Mouse (Mus musculus) CH12.LX (cell line): ENCODE data around the gene Nckap1l. TPM values are rescaled to one million over a fixed set of nuclear protein-coding genes. Genes with fewer than 3 reads are reported as not detected.

Experiments
- DNase-seq: peaks from one replicate; pipeline ENCODE4 v3.0.0-alpha.2; 2013; ENCODE audit errors: extremely low read depth
- H3K27ac ChIP-seq: 2 replicates; pipeline ENCODE4 v1.5.1; 2012; ENCODE audit warnings: low read depth, mild to moderate bottlenecking, control low read depth, moderate library complexity; ENCODE audit not compliant: insufficient read depth
- H3K27me3 ChIP-seq: replicated peaks from 2 replicates; pipeline ENCODE3; 2012; ENCODE audit warnings: inconsistent platforms
- H3K36me3 ChIP-seq, 2 experiments: replicated peaks in 1 of 2; 2 replicates each; pipeline versions ENCODE3 to v1.6.1; 2012; ENCODE audit warnings: inconsistent platforms in 1 of 2, low read length in 1 of 2, mild to moderate bottlenecking in 1 of 2, mixed read lengths in 1 of 2, moderate library complexity in 1 of 2; ENCODE audit not compliant: control insufficient read depth in 1 of 2, insufficient read depth in 1 of 2
- H3K4me1 ChIP-seq, 2 experiments: 2 replicates each; pipeline ENCODE4 v1.6.1; 2012; ENCODE audit warnings: inconsistent platforms in 1 of 2, moderate library complexity in 1 of 2; ENCODE audit not compliant: insufficient read depth in 2 of 2, control insufficient read depth in 1 of 2
- H3K4me2 ChIP-seq: 2 replicates; pipeline ENCODE4 v1.6.1; 2012; ENCODE audit warnings: low read depth, mild to moderate bottlenecking, control low read depth; ENCODE audit not compliant: poor library complexity, insufficient read depth, severe bottlenecking
- H3K4me3 ChIP-seq, 3 experiments: fragments of 150-350 bp in 1 of 3; sonication (generic) in 1 of 3; replicated peaks in 1 of 3; 2 replicates each; pipeline versions ENCODE3 to v1.5.1; 2011 to 2012; ENCODE audit warnings: low read depth in 2 of 3, low read length in 2 of 3, mild to moderate bottlenecking in 2 of 3, moderate library complexity in 2 of 3, control low read depth in 1 of 3, improper control_type of control experiment in 1 of 3, inconsistent platforms in 1 of 3, mixed read lengths in 1 of 3; ENCODE audit not compliant: poor library complexity in 1 of 3
- H3K79me2 ChIP-seq: replicated peaks from 2 replicates; pipeline ENCODE4 v1.6.1; 2012; ENCODE audit warnings: mild to moderate bottlenecking, moderate library complexity; ENCODE audit not compliant: control insufficient read depth, poor library complexity, insufficient read depth, severe bottlenecking; ENCODE audit errors: extremely low read depth
- H3K9ac ChIP-seq: 2 replicates; pipeline ENCODE4 v1.6.1; 2012; ENCODE audit warnings: low read depth, mild to moderate bottlenecking, control low read depth, moderate library complexity; ENCODE audit not compliant: insufficient read depth
- H3K9me3 ChIP-seq: replicated peaks from 2 replicates; pipeline ENCODE3; 2012; ENCODE audit warnings: low read length, inconsistent platforms, mixed read lengths
- CHD2 ChIP-seq: IDR thresholded peaks from 2 replicates; pipeline ENCODE4 v1.6.1; 2011; ENCODE audit warnings: low read length, improper control_type of control experiment
- EP300 ChIP-seq: IDR thresholded peaks from 2 replicates; pipeline ENCODE4 v1.6.1; 2011; ENCODE audit warnings: low read length, improper control_type of control experiment
- HCFC1 ChIP-seq: IDR thresholded peaks from 2 replicates; pipeline ENCODE4 v1.6.1; 2012; ENCODE audit warnings: low read depth, mild to moderate bottlenecking, inconsistent platforms, low read length, improper control_type of control experiment
- KAT2A ChIP-seq: IDR thresholded peaks from 2 replicates; pipeline ENCODE4 v1.6.1; 2012; ENCODE audit warnings: low read length, improper control_type of control experiment, inconsistent platforms; ENCODE audit not compliant: insufficient replicate concordance
- MAZ ChIP-seq: IDR thresholded peaks from 2 replicates; pipeline ENCODE4 v1.6.1; 2012; ENCODE audit warnings: low read depth, mild to moderate bottlenecking, inconsistent platforms, low read length, improper control_type of control experiment, moderate library complexity
- MEF2A ChIP-seq: IDR thresholded peaks from 2 replicates; pipeline ENCODE4 v1.6.1; 2014; ENCODE audit warnings: low read depth, mild to moderate bottlenecking, inconsistent platforms, low read length, improper control_type of control experiment, borderline replicate concordance
- MYC ChIP-seq: IDR thresholded peaks from 2 replicates; pipeline ENCODE4 v1.6.1; 2011; ENCODE audit warnings: low read depth, mild to moderate bottlenecking, improper control_type of control experiment, low read length
- NRF1 ChIP-seq: IDR thresholded peaks from 2 replicates; pipeline ENCODE4 v1.6.1; 2014; ENCODE audit warnings: low read depth, mild to moderate bottlenecking, inconsistent platforms, low read length, improper control_type of control experiment, moderate library complexity
- PAX5 ChIP-seq: IDR thresholded peaks from 2 replicates; pipeline ENCODE4 v1.6.1; 2012; ENCODE audit warnings: low read length, inconsistent platforms, mixed read lengths
- POLR2A ChIP-seq: IDR thresholded peaks from 2 replicates; pipeline ENCODE4 v1.6.1; 2011; ENCODE audit warnings: low read depth, mild to moderate bottlenecking, improper control_type of control experiment, low read length
- RAD21 ChIP-seq: IDR thresholded peaks from 2 replicates; pipeline ENCODE4 v1.6.1; 2011; ENCODE audit warnings: low read depth, mild to moderate bottlenecking, low read length, improper control_type of control experiment, moderate library complexity
- RCOR1 ChIP-seq: conservative IDR thresholded peaks from 2 replicates; pipeline ENCODE4 v1.6.1; 2012; ENCODE audit warnings: low read depth, mild to moderate bottlenecking, inconsistent platforms, low read length, improper control_type of control experiment
- ZC3H11A ChIP-seq: IDR thresholded peaks from 2 replicates; pipeline ENCODE4 v1.6.1; 2012; ENCODE audit warnings: low read depth, mild to moderate bottlenecking, inconsistent platforms, low read length, improper control_type of control experiment
- ZKSCAN1 ChIP-seq: IDR thresholded peaks from 2 replicates; pipeline ENCODE4 v1.6.1; 2012; ENCODE audit warnings: low read depth, inconsistent platforms, low read length, improper control_type of control experiment, borderline replicate concordance
- ZNF384 ChIP-seq: IDR thresholded peaks from 2 replicates; pipeline ENCODE4 v1.6.1; 2012; ENCODE audit warnings: low read depth, low read length, improper control_type of control experiment, inconsistent platforms
- dilution Hi-C: fragments of 300-500 bp; cut with MboI; formaldehyde crosslinking; loops from 2 replicates; pipeline ENCODE4 v1.14.3; 2020; ENCODE audit warnings: low sequenced_read_pairs; ENCODE audit not compliant: extremely low pct_unique_long_range_greater_than_20kb, extremely low pct_ligation_motif_present
- in situ Hi-C: fragments of 300-500 bp; cut with MboI; formaldehyde crosslinking; loops from 3 replicates; pipeline ENCODE4 v1.14.3; 2019; ENCODE audit warnings: low sequenced_read_pairs, low pct_ligation_motif_present, low pct_unique_long_range_greater_than_20kb, mixed read lengths
- polyA plus RNA-seq: library from polyadenylated mRNA; unstranded; fragments of >175 nt; gene quantifications from 2 replicates; pipeline ENCODE4 v1.2.1, GENCODE M21; 2012; ENCODE audit warnings: low read depth; ENCODE audit not compliant: insufficient read length
- total RNA-seq, 2 experiments: library from RNA; depleted of rRNA; stranded (reverse); fragments of 300-350 nt in 1 of 2; fragments of >200 nt in 1 of 2; gene quantifications; 2 replicates each; pipeline ENCODE4 v1.2.3; 2012 to 2014

The Nckap1l gene
- total and polyA plus RNA-seq, 3 experiments = 68.6 to 109 (median 77.7) TPM

DNA sequence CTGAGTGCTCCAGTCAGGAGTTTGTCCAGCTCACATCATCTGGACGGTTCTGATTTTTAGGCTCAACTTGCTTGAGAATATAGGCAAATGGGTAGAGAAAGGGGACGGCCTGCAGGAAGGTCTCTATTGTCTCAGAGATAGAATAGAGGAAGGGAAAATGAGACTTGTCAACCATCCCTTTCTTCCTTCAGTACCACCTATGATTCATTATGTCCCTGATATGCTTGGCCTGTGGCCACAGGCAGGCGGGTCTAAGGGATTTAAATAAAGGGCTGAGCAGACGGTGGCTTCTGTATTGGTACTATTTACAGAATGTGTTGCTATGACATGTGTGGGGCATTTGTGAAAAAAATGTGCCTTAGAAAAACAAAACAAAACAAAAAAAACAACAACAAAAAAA lies 34.7 kb downstream of the Nckap1l start:
- H3K9me3 ChIP-seq = no peaks in the 10 kb centered on the region
- H3K4me2 ChIP-seq = no peak overlapping the region
- dilution Hi-C loops = no loop called here
- H3K4me1 ChIP-seq = peaks cover 0 to 25% of the 10 kb centered on the region in 2 experiments; a peak in 2 of 4 replicates
- TF ChIP-seq MAZ (no peak), ZNF384 (no peak; the same call in 1 of the 2 replicates)
- H3K36me3 ChIP-seq = peaks cover 87 to 98% of the 10 kb centered on the region in 2 experiments
- no peak overlapping the region for H3K4me3 ChIP-seq
- no peak overlapping the region for H3K9ac ChIP-seq
- H3K27ac ChIP-seq = no peak overlapping the region
- in situ Hi-C loops = no loop called here
- no peaks in the 10 kb centered on the region for H3K79me2 ChIP-seq
- DNase-seq = peak; percentile 60
- no peaks in the 10 kb centered on the region for H3K27me3 ChIP-seq

DNA sequence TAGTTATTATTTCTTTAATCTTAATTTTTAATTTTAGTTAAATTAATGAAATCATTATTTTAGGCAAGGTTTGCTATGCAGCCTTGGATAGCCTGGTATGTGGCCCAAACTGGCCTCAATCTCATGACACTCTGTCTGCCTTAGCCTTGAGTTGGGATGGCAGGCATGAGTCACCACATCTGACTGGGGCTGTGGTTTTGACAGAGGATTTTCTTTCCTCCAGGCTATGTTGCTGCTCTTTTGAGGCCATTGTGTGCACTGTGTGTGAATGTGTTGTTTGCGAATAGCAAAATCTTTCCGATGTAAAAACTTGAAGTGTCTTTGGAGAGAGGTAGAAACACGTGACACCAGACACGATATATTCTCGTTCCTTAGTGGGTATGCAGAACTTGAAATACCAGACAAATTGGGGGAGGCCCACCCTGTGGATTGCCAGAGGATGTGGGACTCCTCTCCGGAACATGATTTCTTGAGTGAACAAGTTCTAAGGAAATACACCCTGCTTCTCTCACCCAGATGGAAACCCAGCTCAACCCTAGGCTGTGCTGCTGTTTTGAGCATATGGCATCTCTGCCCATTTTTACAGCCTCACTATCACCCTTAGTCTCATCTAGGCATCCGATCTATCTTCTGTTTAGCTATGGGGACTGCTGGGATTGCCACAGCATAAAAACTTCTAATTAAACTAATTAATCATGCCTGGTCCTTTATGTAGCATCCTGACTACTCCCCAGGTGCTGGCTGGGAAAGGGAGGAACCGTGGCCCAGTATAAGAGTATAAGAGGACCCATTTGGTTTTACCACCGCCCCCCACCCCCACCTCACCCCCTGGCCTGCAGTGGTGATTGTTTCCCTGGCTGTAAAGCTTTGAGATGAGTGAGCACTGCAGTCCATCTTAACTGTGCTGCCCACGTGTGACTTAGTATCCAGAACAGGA lies 42.9 kb downstream of the Nckap1l start:
- no peak overlapping the region for H3K27ac ChIP-seq
- no peak for DNase-seq
- in situ Hi-C loops (no loop called here), dilution Hi-C loops (no loop called here)
- peaks cover 0 to 12% of the 10 kb centered on the region in 2 experiments; a peak in 2 of 4 replicates for H3K4me1 ChIP-seq
- no peak overlapping the region for H3K4me2 ChIP-seq
- H3K4me3 ChIP-seq = no peak overlapping the region
- TF ChIP-seq MYC (no peak), POLR2A (no peak), MAZ (no peak), PAX5 (no peak)
- H3K27me3 ChIP-seq = no peaks in the 10 kb centered on the region
- no peaks in the 10 kb centered on the region for H3K9me3 ChIP-seq
- no peaks in the 10 kb centered on the region for H3K79me2 ChIP-seq
- H3K9ac ChIP-seq = no peak overlapping the region
- H3K36me3 ChIP-seq = peaks cover 68 to 98% of the 10 kb centered on the region in 2 experiments

DNA sequence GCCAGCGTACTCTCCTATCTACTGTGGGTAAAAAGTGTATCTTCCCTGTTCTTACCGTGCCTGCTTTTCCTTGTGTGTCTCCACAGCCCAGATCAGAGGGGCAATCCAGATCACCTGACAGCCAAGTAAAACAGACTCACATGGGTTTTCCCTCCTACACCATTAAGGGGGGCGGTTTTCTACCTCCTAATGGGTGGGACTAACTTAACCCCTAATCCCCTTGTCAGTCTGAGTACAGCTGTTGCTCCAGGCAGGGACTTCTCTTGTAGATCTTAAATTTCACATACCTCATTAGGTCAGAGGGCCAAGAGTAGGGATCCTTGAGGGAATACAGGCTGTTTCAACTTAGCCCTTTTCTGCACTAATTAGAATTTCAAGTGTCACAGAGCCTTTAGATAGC lies 44.6 kb downstream of the Nckap1l start:
- H3K9ac ChIP-seq = no peak overlapping the region
- H3K27ac ChIP-seq = no peak overlapping the region
- no peaks in the 10 kb centered on the region for H3K27me3 ChIP-seq
- in situ Hi-C loops (no loop called here), dilution Hi-C loops (no loop called here)
- no peaks in the 10 kb centered on the region for H3K79me2 ChIP-seq
- no peak overlapping the region for H3K4me2 ChIP-seq
- H3K36me3 ChIP-seq = peaks cover 61 to 97% of the 10 kb centered on the region in 2 experiments
- H3K4me1 ChIP-seq = peaks cover 0 to 12% of the 10 kb centered on the region in 2 experiments; a peak in 2 of 4 replicates
- H3K4me3 ChIP-seq = no peak overlapping the region
- no peaks in the 10 kb centered on the region for H3K9me3 ChIP-seq
- TF ChIP-seq RAD21 (no peak), NRF1 (no peak), EP300 (no peak), ZKSCAN1 (no peak), ZC3H11A (no peak), MEF2A (no peak), RCOR1 (no peak), HCFC1 (no peak), CHD2 (no peak), MYC (no peak), KAT2A (no peak)
- no peak for DNase-seq
